Mouse (Mus musculus): ENCODE data around the gene Dgcr6. TPM values are rescaled to one million over a fixed set of nuclear protein-coding genes. Genes with fewer than 3 reads are reported as not detected.

Gene Dgcr6
- polyA plus RNA-seq, 1 experiment from 2014 or later: 147 TPM

- ATAC-seq (ENCODE audit: insufficient read depth, low FRiP score, low TSS enrichment) (no peak), DNase-seq (ENCODE audit: low spot score) (no peak)
- Histone ChIP-seq H3K9ac (ENCODE audit: low read length) (no peak overlapping the region), H3K36me3 (ENCODE audit: control insufficient read depth, insufficient read depth, low read length) (no peaks in the 10 kb centered on the region), H3K27ac (ENCODE audit: low read depth, low read length) (no peak overlapping the region), H3K9me3 (ENCODE audit: control insufficient read depth, low read length) (no peaks in the 10 kb centered on the region), H3K27me3 (ENCODE audit: control insufficient read depth, insufficient read depth, low read length) (no peaks in the 10 kb centered on the region), H3K4me3 (ENCODE audit: low read depth, low read length) (no peak overlapping the region), H3K4me2 (ENCODE audit: low read depth) (no peak overlapping the region), H3K4me1 (ENCODE audit: control insufficient read depth, insufficient read depth, low read length) (no peaks in the 10 kb centered on the region)
- 78% methylated on average over 10 of the region's 10 CpGs for WGBS
Measured at GRCm38 (mm10) chr16:18059243-18059642, 6.6 kb downstream of the Dgcr6 start.

GRCm38 (mm10) chr16:18061201-18061600, 8.5 kb downstream of the Dgcr6 start:
- ATAC-seq (ENCODE audit: insufficient read depth, low FRiP score, low TSS enrichment) (no peak), DNase-seq (ENCODE audit: low spot score) (no peak)
- H3K4me3 ChIP-seq (ENCODE audit: low read depth, low read length): no peak overlapping the region
- 86% methylated on average over 11 of the region's 11 CpGs for WGBS
- no peaks in the 10 kb centered on the region for H3K27me3 ChIP-seq (ENCODE audit: control insufficient read depth, insufficient read depth, low read length)
- H3K4me2 ChIP-seq (ENCODE audit: low read depth): no peak overlapping the region
- no peaks in the 10 kb centered on the region for H3K9me3 ChIP-seq (ENCODE audit: control insufficient read depth, low read length)
- no peak overlapping the region for H3K27ac ChIP-seq (ENCODE audit: low read depth, low read length)
- H3K4me1 ChIP-seq (ENCODE audit: control insufficient read depth, insufficient read depth, low read length): no peaks in the 10 kb centered on the region
- H3K36me3 ChIP-seq (ENCODE audit: control insufficient read depth, insufficient read depth, low read length): no peaks in the 10 kb centered on the region
- H3K9ac ChIP-seq (ENCODE audit: low read length): no peak overlapping the region

- H3K27ac ChIP-seq (ENCODE audit: low read depth, low read length): peak overlapping the region; percentile 94
- DNase-seq (ENCODE audit: low spot score): peak; percentile 94
- no peaks in the 10 kb centered on the region for H3K9me3 ChIP-seq (ENCODE audit: control insufficient read depth, low read length)
- H3K27me3 ChIP-seq (ENCODE audit: control insufficient read depth, insufficient read depth, low read length): no peaks in the 10 kb centered on the region
- peak overlapping the region; percentile 71 for H3K4me2 ChIP-seq (ENCODE audit: low read depth)
- under 1% methylated on average over 77 of the region's 81 CpGs for WGBS
- peak overlapping the region; percentile 92 for H3K9ac ChIP-seq (ENCODE audit: low read length)
- H3K4me1 ChIP-seq (ENCODE audit: control insufficient read depth, insufficient read depth, low read length): peaks cover 4% of the 10 kb centered on the region; the same call in 1 of the 2 replicates
- peak overlapping the region; percentile 92 for H3K4me3 ChIP-seq (ENCODE audit: low read depth, low read length)
- ATAC-seq (ENCODE audit: insufficient read depth, low FRiP score, low TSS enrichment): peak; percentile 97
- H3K36me3 ChIP-seq (ENCODE audit: control insufficient read depth, insufficient read depth, low read length): peaks cover 4% of the 10 kb centered on the region
Measured at GRCm38 (mm10) chr16:18066060-18067009, 13.7 kb downstream of the Dgcr6 start.

GRCm38 (mm10) chr16:18068653-18069376, 16.2 kb downstream of the Dgcr6 start:
- 86% methylated on average over 8 of the region's 8 CpGs for WGBS
- ATAC-seq (ENCODE audit: insufficient read depth, low FRiP score, low TSS enrichment): no peak
- Histone ChIP-seq H3K9ac (ENCODE audit: low read length) (no peak overlapping the region), H3K4me2 (ENCODE audit: low read depth) (no peak overlapping the region), H3K4me1 (ENCODE audit: control insufficient read depth, insufficient read depth, low read length) (peaks cover 4% of the 10 kb centered on the region; the same call in 1 of the 2 replicates), H3K27ac (ENCODE audit: low read depth, low read length) (no peak overlapping the region), H3K9me3 (ENCODE audit: control insufficient read depth, low read length) (no peaks in the 10 kb centered on the region), H3K4me3 (ENCODE audit: low read depth, low read length) (no peak overlapping the region), H3K27me3 (ENCODE audit: control insufficient read depth, insufficient read depth, low read length) (no peaks in the 10 kb centered on the region), H3K36me3 (ENCODE audit: control insufficient read depth, insufficient read depth, low read length) (peaks cover 7% of the 10 kb centered on the region)
- DNase-seq (ENCODE audit: low spot score): no peak

GRCm38 (mm10) chr16:18070798-18071197, 18.1 kb downstream of the Dgcr6 start:
- peaks cover 7% of the 10 kb centered on the region for H3K36me3 ChIP-seq (ENCODE audit: control insufficient read depth, insufficient read depth, low read length)

GRCm38 (mm10) chr16:18072089-18072488, 19.4 kb downstream of the Dgcr6 start:
- Histone ChIP-seq H3K4me2 (ENCODE audit: low read depth) (no peak overlapping the region), H3K4me1 (ENCODE audit: control insufficient read depth, insufficient read depth, low read length) (peaks cover 3% of the 10 kb centered on the region; the same call in 1 of the 2 replicates), H3K36me3 (ENCODE audit: control insufficient read depth, insufficient read depth, low read length) (peaks cover 7% of the 10 kb centered on the region)

More at GRCm38 (mm10) chr16:18070798-18071197, 18.1 kb downstream of the Dgcr6 start:
- Histone ChIP-seq H3K9ac (ENCODE audit: low read length) (no peak overlapping the region), H3K9me3 (ENCODE audit: control insufficient read depth, low read length) (no peaks in the 10 kb centered on the region), H3K4me1 (ENCODE audit: control insufficient read depth, insufficient read depth, low read length) (peaks cover 4% of the 10 kb centered on the region; the same call in 1 of the 2 replicates), H3K27ac (ENCODE audit: low read depth, low read length) (no peak overlapping the region), H3K4me2 (ENCODE audit: low read depth) (no peak overlapping the region), H3K27me3 (ENCODE audit: control insufficient read depth, insufficient read depth, low read length) (no peaks in the 10 kb centered on the region), H3K4me3 (ENCODE audit: low read depth, low read length) (no peak overlapping the region)
- WGBS: 86% methylated on average over 5 of the region's 5 CpGs
- ATAC-seq (ENCODE audit: insufficient read depth, low FRiP score, low TSS enrichment): no peak
- no peak for DNase-seq (ENCODE audit: low spot score)

GRCm38 (mm10) chr16:18073259-18073962, 20.8 kb downstream of the Dgcr6 start:
- Histone ChIP-seq H3K27ac (ENCODE audit: low read depth, low read length) (no peak overlapping the region), H3K4me2 (ENCODE audit: low read depth) (no peak overlapping the region), H3K27me3 (ENCODE audit: control insufficient read depth, insufficient read depth, low read length) (no peaks in the 10 kb centered on the region), H3K36me3 (ENCODE audit: control insufficient read depth, insufficient read depth, low read length) (peaks cover 7% of the 10 kb centered on the region), H3K9ac (ENCODE audit: low read length) (no peak overlapping the region), H3K4me3 (ENCODE audit: low read depth, low read length) (no peak overlapping the region), H3K4me1 (ENCODE audit: control insufficient read depth, insufficient read depth, low read length) (no peaks in the 10 kb centered on the region), H3K9me3 (ENCODE audit: control insufficient read depth, low read length) (no peaks in the 10 kb centered on the region)
- ATAC-seq (ENCODE audit: insufficient read depth, low FRiP score, low TSS enrichment) (no peak), DNase-seq (ENCODE audit: low spot score) (no peak)
- 87% methylated on average over 9 of the region's 9 CpGs for WGBS

More at GRCm38 (mm10) chr16:18072089-18072488, 19.4 kb downstream of the Dgcr6 start:
- no peaks in the 10 kb centered on the region for H3K27me3 ChIP-seq (ENCODE audit: control insufficient read depth, insufficient read depth, low read length)
- H3K27ac ChIP-seq (ENCODE audit: low read depth, low read length): no peak overlapping the region
- WGBS: 93% methylated on average over 13 of the region's 13 CpGs
- ATAC-seq (ENCODE audit: insufficient read depth, low FRiP score, low TSS enrichment): no peak
- no peaks in the 10 kb centered on the region for H3K9me3 ChIP-seq (ENCODE audit: control insufficient read depth, low read length)
- H3K4me3 ChIP-seq (ENCODE audit: low read depth, low read length): no peak overlapping the region
- H3K9ac ChIP-seq (ENCODE audit: low read length): no peak overlapping the region
- DNase-seq (ENCODE audit: low spot score): peak; percentile 6

GRCm38 (mm10) chr16:18074611-18075010, 22.0 kb downstream of the Dgcr6 start:
- Histone ChIP-seq H3K4me1 (ENCODE audit: control insufficient read depth, insufficient read depth, low read length) (no peaks in the 10 kb centered on the region), H3K27ac (ENCODE audit: low read depth, low read length) (no peak overlapping the region), H3K9me3 (ENCODE audit: control insufficient read depth, low read length) (no peaks in the 10 kb centered on the region), H3K9ac (ENCODE audit: low read length) (no peak overlapping the region), H3K27me3 (ENCODE audit: control insufficient read depth, insufficient read depth, low read length) (no peaks in the 10 kb centered on the region), H3K4me3 (ENCODE audit: low read depth, low read length) (no peak overlapping the region), H3K36me3 (ENCODE audit: control insufficient read depth, insufficient read depth, low read length) (peaks cover 7% of the 10 kb centered on the region), H3K4me2 (ENCODE audit: low read depth) (no peak overlapping the region)
- no peak; the same call in 1 of the 2 replicates for ATAC-seq (ENCODE audit: insufficient read depth, low FRiP score, low TSS enrichment)
- WGBS: 88% methylated on average over 5 of the region's 5 CpGs
- no peak for DNase-seq (ENCODE audit: low spot score)

Measured in neural tube, embryonic 11.5 days (tissue).